Mouse (Mus musculus) liver, adult 2 months (tissue): ENCODE data around the gene Sbno2.

Source experiments
- CTCF ChIP-seq: fragments of 200-500 bp; IDR thresholded peaks from 2 replicates; pipeline ENCODE4 v1.5.1; 2011; ENCODE audit warnings: low read depth, low read length, control low read depth
- POLR2A ChIP-seq: fragments of 200-500 bp; IDR thresholded peaks from 2 replicates; pipeline ENCODE4 v1.6.1; 2011; ENCODE audit warnings: low read length, control low read depth; ENCODE audit not compliant: insufficient read depth; ENCODE audit errors: extremely low read depth

GRCm38 (mm10) chr10:80142530-80142925, 37.2 kb upstream of the Sbno2 start:
- TF ChIP-seq CTCF, result no peak
- 0 out of 2 replicates have a peak, but pooled peaks have one; percentile 12 for TF ChIP-seq POLR2A
